Mouse (Mus musculus) ovary, adult 18-20 months (tissue): ENCODE data around the gene Trabd2b.

Experiments
- DNase-seq: peaks from one replicate; pipeline ENCODE4 v3.0.0; 2022; ENCODE audit warnings: low spot score, mixed read lengths

Gene Trabd2b

GRCm38 (mm10) chr4:114605670-114606069 lies 199.1 kb downstream of the Trabd2b start:
- DNase-seq = no peak

GRCm38 (mm10) chr4:114607873-114608272 lies 201.3 kb downstream of the Trabd2b start:
- no peak for DNase-seq

- no peak for DNase-seq
Measured at GRCm38 (mm10) chr4:114609297-114609696, 202.8 kb downstream of the Trabd2b start.

- no peak for DNase-seq
Measured at GRCm38 (mm10) chr4:114611166-114611929, 204.8 kb downstream of the Trabd2b start.

- DNase-seq = no peak
Measured at GRCm38 (mm10) chr4:114612032-114612431, 205.5 kb downstream of the Trabd2b start.

- DNase-seq = no peak
Measured at GRCm38 (mm10) chr4:114612827-114613226, 206.3 kb downstream of the Trabd2b start.

GRCm38 (mm10) chr4:114614086-114614485 lies 207.6 kb downstream of the Trabd2b start:
- DNase-seq = peak; percentile 70

- DNase-seq = no peak
Measured at GRCm38 (mm10) chr4:114615765-114616164, 209.2 kb downstream of the Trabd2b start.

GRCm38 (mm10) chr4:114622929-114623328 lies 216.4 kb downstream of the Trabd2b start:
- DNase-seq = peak; percentile 34

- DNase-seq = no peak
Measured at GRCm38 (mm10) chr4:114624114-114624910, 217.8 kb downstream of the Trabd2b start.

GRCm38 (mm10) chr4:114625357-114625756 lies 218.8 kb downstream of the Trabd2b start:
- no peak for DNase-seq

- no peak for DNase-seq
Measured at GRCm38 (mm10) chr4:114625920-114626319, 219.4 kb downstream of the Trabd2b start.

- no peak for DNase-seq
Measured at GRCm38 (mm10) chr4:114627674-114628293, 221.3 kb downstream of the Trabd2b start.

- no peak for DNase-seq
Measured at GRCm38 (mm10) chr4:114635889-114636288, 229.4 kb downstream of the Trabd2b start.

- no peak for DNase-seq
Measured at GRCm38 (mm10) chr4:114636324-114636723, 229.8 kb downstream of the Trabd2b start.

- no peak for DNase-seq
Measured at GRCm38 (mm10) chr4:114637120-114637519, 230.6 kb downstream of the Trabd2b start.

- no peak for DNase-seq
Measured at GRCm38 (mm10) chr4:114642469-114642868, 235.9 kb downstream of the Trabd2b start.

GRCm38 (mm10) chr4:114643679-114644208 lies 237.2 kb downstream of the Trabd2b start:
- no peak for DNase-seq

- no peak for DNase-seq
Measured at GRCm38 (mm10) chr4:114645341-114645740, 238.8 kb downstream of the Trabd2b start.

- DNase-seq = no peak
Measured at GRCm38 (mm10) chr4:114646825-114647681, 240.5 kb downstream of the Trabd2b start.

GRCm38 (mm10) chr4:114647689-114648088 lies 241.2 kb downstream of the Trabd2b start:
- DNase-seq = no peak
